Comparison of ENCODE assay signal across 22 mouse cellular contexts in genomic region chr13:31318008-31318407, GRCm38 (mm10).
DNase-seq lines count a peak whose midpoint lies in the region; ATAC-seq and TF ChIP-seq lines count a peak whose summit lies in the region.
"Had no signal": no experiment of that assay in that cellular context is flagged by ENCODE, and none has a peak within 500 bp of the region (broad histone marks: within the 10 kb centered on the region; RNA-seq: fewer than 3 reads in every experiment).

No protein-coding gene starts in this region.

- no peak overlapping the region for H3K9ac ChIP-seq in midbrain, embryonic 11.5 days (ENCODE audit: low read length)
- H3K9ac ChIP-seq in midbrain, postnatal 0 days (replicated peaks; ENCODE audit: low read length, poor library complexity, severe bottlenecking), result no peak overlapping the region

- H3K27me3 ChIP-seq in midbrain, embryonic 11.5 days (ENCODE audit: control insufficient read depth, insufficient read depth, low read length), result no peaks in the 10 kb centered on the region
- no peaks in the 10 kb centered on the region for H3K27me3 ChIP-seq in midbrain, postnatal 0 days (ENCODE audit: insufficient read depth, low read length)
- no peaks in the 10 kb centered on the region for H3K27me3 ChIP-seq in embryonic facial prominence, embryonic 10.5 days (replicated peaks; ENCODE audit: low read depth, poor library complexity, severe bottlenecking)
- H3K27me3 ChIP-seq: CH12.LX had no signal

- WGBS in midbrain, embryonic 11.5 days, result 94% methylated on average over 2 of the region's 2 CpGs
- WGBS in midbrain, postnatal 0 days, result 97% methylated on average over 2 of the region's 2 CpGs
- 92% methylated on average over 2 of the region's 2 CpGs for WGBS in embryonic facial prominence, embryonic 10.5 days

- no peaks in the 10 kb centered on the region for H3K4me1 ChIP-seq in midbrain, embryonic 11.5 days (ENCODE audit: control insufficient read depth, insufficient read depth, low read length)
- no peaks in the 10 kb centered on the region for H3K4me1 ChIP-seq in midbrain, postnatal 0 days (ENCODE audit: insufficient read depth, low read length)
- H3K4me1 ChIP-seq in embryonic facial prominence, embryonic 10.5 days, result peaks cover 7% of the 10 kb centered on the region

- no peak overlapping the region for H3K4me3 ChIP-seq in midbrain, embryonic 11.5 days (ENCODE audit: low read depth, low read length)
- H3K4me3 ChIP-seq in midbrain, postnatal 0 days (ENCODE audit: low read depth, low read length), result no peak overlapping the region
- H3K4me3 ChIP-seq in embryonic facial prominence, embryonic 10.5 days, result no peak overlapping the region

- H3K27ac ChIP-seq in midbrain, embryonic 11.5 days (ENCODE audit: low read depth, low read length), result no peak overlapping the region
- H3K27ac ChIP-seq in midbrain, postnatal 0 days (ENCODE audit: low read depth, low read length), result no peak overlapping the region
- H3K27ac ChIP-seq in embryonic facial prominence, embryonic 10.5 days (replicated peaks), result no peak overlapping the region

- no peaks in the 10 kb centered on the region for H3K36me3 ChIP-seq in midbrain, embryonic 11.5 days (ENCODE audit: control insufficient read depth, insufficient read depth, low read length)
- H3K36me3 ChIP-seq in midbrain, postnatal 0 days (ENCODE audit: insufficient read depth, low read length), result no peaks in the 10 kb centered on the region
- no peaks in the 10 kb centered on the region for H3K36me3 ChIP-seq in embryonic facial prominence, embryonic 10.5 days (replicated peaks)
- H3K36me3 ChIP-seq: G1E had no signal

- H3K4me2 ChIP-seq in midbrain, embryonic 11.5 days, result no peak overlapping the region
- no peak overlapping the region for H3K4me2 ChIP-seq in midbrain, postnatal 0 days (ENCODE audit: low read depth, low read length, poor library complexity, severe bottlenecking)

- peak; percentile 41 for DNase-seq in midbrain, embryonic 11.5 days (ENCODE audit: low spot score, missing footprints)
- DNase-seq in midbrain, postnatal 0 days (ENCODE audit: low spot score), result no peak
- DNase-seq in embryonic facial prominence, embryonic 10.5 days (ENCODE audit: low spot score), result no peak
- DNase-seq in cerebellum, postnatal 4 days (ENCODE audit: low spot score in 2 of 2), result no peak
- DNase-seq in adrenal gland, postnatal 10 days, result no peak
- DNase-seq: adrenal gland, adult 2 months; adrenal gland, adult 8-10 months; adrenal gland, postnatal 14 days; adrenal gland, postnatal 25 days; adrenal gland, postnatal 36 days; B cell, adult 2 months; cerebellum, adult 11 months; cerebellum, adult 11-12 months; cerebellum, adult 18-20 months had no signal

- no peak for ATAC-seq in midbrain, embryonic 11.5 days (ENCODE audit: low FRiP score)
- no peak for ATAC-seq in midbrain, postnatal 0 days (ENCODE audit: low FRiP score)
- ATAC-seq in granulocyte monocyte progenitor cell, adult 5-6 weeks (replicated peaks; ENCODE audit: poor library complexity, severe bottlenecking), result peak; percentile 61
- ATAC-seq in megakaryocyte, adult 5-6 weeks (ENCODE audit: poor library complexity, severe bottlenecking), result peak; percentile 15; the same call in 1 of the 2 replicates
- peak; percentile 50 for ATAC-seq in megakaryocyte progenitor cell, adult 5-6 weeks (replicated peaks; ENCODE audit: poor library complexity)
- ATAC-seq: activated CD4-positive, CD25-positive, alpha-beta regulatory T cell, adult 4 months; CD4-positive, CD25-positive, alpha-beta regulatory T cell, adult 4 months; Patski had no signal

- H3K9me3 ChIP-seq in midbrain, embryonic 11.5 days (ENCODE audit: control insufficient read depth, low read length), result no peaks in the 10 kb centered on the region
- H3K9me3 ChIP-seq in midbrain, postnatal 0 days (ENCODE audit: low read length), result no peaks in the 10 kb centered on the region
- H3K9me3 ChIP-seq in embryonic facial prominence, embryonic 10.5 days, result no peaks in the 10 kb centered on the region
- H3K9me3 ChIP-seq: G1E had no signal

- TF ChIP-seq CTCF in midbrain, postnatal 0 days (IDR thresholded peaks at IDR 0.05), result no peak

Comparison
In these comparisons a context has a peak if more than half of its experiments do, and no peak if none do; other contexts are left out.
1. ATAC-seq: peak in granulocyte monocyte progenitor cell, adult 5-6 weeks (single experiment), megakaryocyte, adult 5-6 weeks (single experiment) and megakaryocyte progenitor cell, adult 5-6 weeks (single experiment); none in midbrain, embryonic 11.5 days (single experiment) and midbrain, postnatal 0 days (single experiment).